Mouse (Mus musculus) left cerebral cortex, adult 8-10 months (tissue): ENCODE data around the gene Olfr1417. TPM values are rescaled to one million over a fixed set of nuclear protein-coding genes. Genes with fewer than 3 reads are reported as not detected.
"Not testable (repeated sequence)": the region's sequence is repeated elsewhere in the genome, so short reads cannot be mapped to it uniquely, and the experiment has no call there.

Experiments used
- DNase-seq, 2 experiments: peaks; one replicate each; pipeline ENCODE4 v3.0.0; 2022; ENCODE audit warnings: low spot score in 2 of 2
- total RNA-seq, 4 experiments: library from RNA; stranded (reverse); gene quantifications; 2 replicates each; pipeline ENCODE4 v1.2.4; 2022

Gene Olfr1417
- total RNA-seq, result not detected

DNA sequence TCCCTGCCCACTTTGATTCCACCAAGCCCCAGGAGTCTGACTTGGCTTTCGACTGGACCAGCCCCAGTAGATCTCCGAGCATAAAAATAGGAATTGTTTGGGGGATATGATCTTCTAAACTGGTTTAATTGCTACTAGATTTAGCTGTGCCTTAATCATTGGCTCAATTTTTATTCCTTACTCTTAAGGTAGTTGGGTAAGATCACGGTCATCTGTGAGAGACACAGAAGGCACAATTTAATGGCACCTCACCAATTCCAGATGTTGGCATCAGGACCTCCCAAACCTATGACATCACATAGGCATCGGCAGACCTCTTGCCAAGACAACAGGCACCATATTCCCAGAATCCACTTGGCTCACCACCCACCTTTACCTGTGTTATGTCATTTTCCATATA is at the start of gene Olfr1417:
Gene Olfr1417 (minus strand): TSS at position 101 of the 400 bp plus-strand sequence.
- DNase-seq, result no peak

DNA sequence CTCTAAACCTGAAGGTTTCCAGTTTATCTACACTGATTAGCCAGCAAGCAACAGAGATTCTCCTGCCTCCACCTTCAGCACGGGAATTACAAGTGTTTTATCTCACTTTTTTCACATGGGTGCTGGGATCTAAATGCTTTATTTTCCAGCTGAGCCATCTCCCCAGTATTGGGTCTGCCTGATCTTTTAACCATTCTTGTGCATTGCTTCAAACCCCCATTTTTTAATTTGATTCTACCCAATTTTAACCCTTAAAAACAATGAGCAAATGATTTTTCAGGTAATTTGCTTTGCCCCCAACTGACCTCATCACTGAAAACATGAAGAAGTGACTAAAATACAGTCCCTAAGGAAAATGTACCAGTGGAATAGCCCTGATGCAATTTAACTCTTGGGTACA is 47.2 kb upstream of the Olfr1417 start, which contains the start of gene Olfr1420:
Gene Olfr1420 (plus strand): TSS at position 301 of the 400 bp plus-strand sequence.
- DNase-seq, result no peak

DNA sequence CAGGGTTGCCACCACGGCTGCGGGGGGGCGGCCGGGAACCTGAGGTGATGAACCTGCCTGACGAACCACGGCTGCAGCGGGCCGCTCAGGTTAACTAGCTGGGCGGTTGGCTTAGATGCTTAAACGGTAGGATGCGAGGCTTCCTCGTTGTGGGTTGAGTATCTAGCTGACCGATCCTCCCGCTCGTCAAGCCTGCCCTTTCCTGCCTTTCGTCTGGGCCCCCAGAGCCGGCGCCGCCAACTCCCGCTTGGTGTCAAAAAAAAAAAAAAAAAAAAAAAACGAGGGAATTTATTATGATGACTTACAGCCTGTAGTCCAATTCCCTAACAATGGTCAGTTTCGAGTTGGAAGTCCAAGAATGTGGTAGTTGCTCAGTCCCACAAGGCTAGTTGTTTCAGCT is 39.4 kb upstream of the Olfr1417 start:
- DNase-seq, result not testable (repeated sequence)

DNA sequence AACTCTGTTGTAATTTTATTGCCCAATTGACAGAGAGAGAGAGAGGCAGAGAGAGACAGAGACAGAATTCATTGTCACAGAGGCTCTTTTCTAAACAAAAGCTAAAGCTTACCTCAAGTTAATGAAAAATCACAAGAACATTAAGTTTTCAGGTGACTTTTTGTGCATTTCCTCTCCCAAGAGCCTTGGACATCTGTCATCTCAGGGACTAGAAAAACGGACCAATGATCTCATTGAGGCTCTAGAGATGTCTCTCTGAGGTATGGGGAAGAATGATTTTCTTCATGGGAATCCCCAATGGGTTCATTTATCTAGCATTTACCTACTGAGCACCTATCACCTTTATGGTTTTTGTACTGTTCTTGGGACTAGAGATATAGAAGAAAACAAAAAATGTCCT is 36.0 kb upstream of the Olfr1417 start, which contains the start of gene Olfr1419:
Gene Olfr1419 (minus strand): TSS at position 101 of the 400 bp plus-strand sequence.
- no peak for DNase-seq

DNA sequence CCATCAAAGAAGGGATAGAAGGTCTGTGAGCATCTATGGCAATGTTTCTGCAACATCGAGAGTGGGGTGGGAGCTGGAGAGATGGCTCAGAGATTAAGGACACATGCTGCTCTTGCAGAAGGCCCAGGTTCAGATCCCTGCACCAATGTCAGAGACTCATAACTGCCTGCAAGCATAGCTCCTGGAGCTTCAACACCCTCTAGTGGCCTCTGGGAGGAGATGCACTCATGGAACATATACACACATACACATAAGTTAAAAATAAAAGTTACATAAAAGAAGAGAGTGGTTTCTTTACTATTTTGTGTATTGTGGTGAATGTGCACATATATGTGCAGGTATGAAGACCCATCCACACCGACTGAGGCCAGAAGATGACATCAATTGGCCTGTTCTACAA is 28.8 kb upstream of the Olfr1417 start:
- DNase-seq, result no peak

DNA sequence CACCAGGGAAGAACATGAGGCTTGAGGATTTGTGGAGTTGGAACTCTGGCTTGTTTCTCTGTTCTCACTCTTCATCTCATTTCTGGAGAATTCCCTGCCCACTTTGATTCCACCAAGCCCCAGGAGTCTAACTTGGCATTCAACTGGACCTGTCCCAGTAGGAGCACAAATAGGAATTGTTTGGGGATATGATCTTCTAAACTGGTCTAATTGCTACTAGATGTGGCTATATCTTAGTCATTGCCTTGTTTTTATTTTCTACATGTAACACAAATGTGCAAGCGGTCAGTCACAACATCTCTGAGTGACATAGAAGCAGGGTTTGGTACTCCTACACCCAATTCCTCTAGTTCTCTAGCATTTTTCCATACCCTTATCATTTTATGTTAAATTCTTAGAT is 21.9 kb upstream of the Olfr1417 start, which contains the start of gene Olfr1418:
Gene Olfr1418 (minus strand): TSS at position 101 of the 400 bp plus-strand sequence.
- DNase-seq, result no peak

DNA sequence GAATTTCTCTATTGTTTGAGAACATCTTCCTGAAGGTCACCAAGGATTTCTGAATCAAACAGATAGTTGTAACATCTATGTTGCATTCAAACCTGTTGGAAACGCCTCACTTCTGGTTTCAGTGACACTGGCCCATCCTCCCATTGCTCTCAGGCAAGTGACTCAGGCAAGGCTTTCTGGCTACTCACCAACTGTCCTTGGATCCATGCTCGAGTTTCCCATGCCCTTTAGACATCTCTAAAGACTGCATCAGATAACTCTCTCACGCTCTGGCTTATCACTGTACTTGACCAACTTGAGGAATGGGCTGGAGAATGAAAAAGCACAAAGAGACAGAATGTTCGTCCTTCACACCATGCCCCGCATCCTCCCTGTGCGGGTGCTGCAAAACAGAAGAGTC is 17.5 kb upstream of the Olfr1417 start:
- DNase-seq, result no peak

DNA sequence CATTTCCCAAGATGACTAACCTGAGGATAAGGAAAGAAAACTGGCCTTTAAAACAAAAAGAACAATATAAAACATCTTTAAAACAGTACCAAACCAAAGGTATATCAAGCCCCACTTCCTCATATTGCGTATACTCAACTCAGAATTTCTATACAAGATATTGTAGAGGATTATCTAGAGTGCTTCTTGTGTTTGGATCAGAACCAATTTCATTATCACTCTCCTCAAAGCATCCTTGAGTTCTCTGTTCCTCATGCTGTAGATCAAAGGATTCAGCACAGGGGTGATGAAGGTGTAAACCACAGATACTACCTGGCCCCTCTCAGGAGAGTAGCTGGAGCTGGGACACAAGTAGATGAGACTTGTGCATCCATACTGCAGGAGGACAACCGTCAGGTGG is 15.8 kb upstream of the Olfr1417 start:
- no peak for DNase-seq

DNA sequence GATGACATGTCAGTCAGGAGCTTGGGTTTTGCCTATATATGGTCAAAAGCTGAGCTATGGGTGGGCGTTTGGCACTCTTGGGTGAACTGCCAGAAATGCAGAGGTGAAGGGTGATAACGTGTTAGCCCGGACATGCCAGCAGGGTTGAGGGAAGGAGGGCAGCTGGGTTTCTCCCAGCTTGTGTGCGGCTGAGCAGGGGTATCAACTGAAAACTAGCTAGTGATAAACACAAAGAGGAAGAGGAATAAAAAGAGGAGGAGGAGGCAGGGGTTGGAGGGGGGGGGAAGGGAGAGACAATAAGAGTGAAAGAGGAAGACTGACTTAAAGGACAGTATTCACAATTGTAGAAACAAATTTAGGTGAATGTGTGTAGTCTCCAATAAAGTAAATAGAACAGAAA is 13.6 kb upstream of the Olfr1417 start:
- no peak for DNase-seq

DNA sequence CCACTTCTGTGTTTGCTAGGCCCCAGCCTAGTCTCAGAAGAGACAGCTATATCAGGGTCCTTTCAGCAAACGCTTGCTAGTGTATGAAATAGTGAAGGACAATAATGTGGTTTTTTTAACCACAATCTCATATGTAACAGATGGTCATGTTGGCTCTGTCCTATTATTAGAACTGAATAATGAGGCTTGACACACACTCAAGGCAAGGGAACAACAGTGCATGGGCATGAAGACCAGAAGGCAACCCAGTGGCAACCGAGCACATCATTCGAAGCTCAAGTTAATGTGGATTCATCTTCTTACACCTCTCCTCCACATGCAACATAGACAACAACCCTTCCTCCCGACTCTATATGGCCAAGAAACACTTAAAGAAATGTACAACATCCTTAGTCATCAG is 7.3 kb upstream of the Olfr1417 start:
- no peak for DNase-seq

DNA sequence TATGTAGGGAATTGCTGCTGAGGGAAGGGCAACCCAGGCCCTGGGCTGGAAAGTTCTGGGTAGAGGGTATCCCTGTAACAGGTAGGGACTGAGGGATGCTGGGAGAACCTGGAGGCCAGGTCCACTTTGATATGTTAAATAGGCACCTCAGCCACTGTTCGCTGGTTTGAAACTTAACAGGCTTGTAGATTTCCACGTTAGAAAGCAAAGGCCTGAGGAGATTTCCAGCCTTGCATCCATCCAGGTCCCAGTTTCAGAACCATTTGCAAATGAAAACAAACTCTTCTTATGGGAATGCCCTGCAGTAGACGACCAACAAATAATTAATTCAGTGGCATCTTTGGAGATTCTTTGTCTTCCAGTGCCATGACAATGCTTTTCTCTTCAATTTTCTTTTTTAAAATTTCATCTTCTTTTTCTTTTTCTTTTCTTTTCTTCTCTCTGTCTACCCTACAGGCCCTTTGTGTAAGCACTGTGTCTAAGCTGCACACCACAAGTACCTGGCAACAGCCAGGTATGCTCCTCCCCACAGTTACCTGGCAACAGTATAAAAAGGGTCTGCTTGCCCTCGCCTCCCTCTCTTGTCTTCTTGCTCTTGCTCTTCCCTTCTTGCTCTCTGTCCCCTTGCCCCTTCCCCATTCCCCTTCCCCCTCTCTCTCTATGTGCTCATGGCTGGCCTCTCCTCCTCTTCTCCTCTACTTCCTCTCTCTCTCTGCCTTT is 15.5 kb downstream of the Olfr1417 start:
- no peak for DNase-seq

DNA sequence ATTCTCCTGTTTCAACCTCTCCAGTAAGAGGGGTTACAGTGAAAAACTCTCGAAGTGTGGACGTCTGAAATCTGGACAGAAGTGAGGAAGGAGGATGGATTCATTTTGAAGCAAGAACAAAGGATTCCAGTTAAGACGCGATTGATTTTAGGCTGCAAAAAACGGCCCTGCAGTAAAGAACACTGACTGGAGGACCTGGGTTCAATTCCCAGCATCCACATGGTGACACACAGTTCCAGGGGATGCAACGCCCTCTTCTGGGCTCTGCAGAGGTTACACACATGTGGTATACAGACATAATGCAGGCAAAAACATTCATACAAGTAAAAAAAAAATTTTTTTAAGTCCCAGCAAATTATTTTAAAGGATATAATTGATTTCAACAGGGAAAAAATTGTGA is 18.8 kb downstream of the Olfr1417 start:
- DNase-seq, result no peak

DNA sequence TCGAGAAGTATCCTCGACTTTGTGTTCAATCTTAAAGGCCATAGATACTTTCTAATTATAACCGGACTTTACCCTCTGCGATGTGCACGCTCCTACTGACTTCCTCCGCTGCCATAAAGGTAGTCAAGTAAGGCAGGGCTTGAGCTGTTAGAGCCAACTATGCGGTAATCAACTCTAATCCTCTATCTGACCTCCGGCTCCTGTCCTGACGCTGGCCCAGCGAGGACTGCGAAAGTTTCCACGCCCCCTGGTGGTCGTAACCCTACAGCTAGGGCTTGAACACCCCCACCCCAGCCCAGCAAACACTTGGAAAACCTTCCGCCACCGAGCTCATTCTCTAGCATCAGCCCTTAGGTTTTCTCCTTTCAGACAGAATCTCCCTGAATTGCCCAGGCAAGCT is 19.2 kb downstream of the Olfr1417 start:
- DNase-seq, result no peak

DNA sequence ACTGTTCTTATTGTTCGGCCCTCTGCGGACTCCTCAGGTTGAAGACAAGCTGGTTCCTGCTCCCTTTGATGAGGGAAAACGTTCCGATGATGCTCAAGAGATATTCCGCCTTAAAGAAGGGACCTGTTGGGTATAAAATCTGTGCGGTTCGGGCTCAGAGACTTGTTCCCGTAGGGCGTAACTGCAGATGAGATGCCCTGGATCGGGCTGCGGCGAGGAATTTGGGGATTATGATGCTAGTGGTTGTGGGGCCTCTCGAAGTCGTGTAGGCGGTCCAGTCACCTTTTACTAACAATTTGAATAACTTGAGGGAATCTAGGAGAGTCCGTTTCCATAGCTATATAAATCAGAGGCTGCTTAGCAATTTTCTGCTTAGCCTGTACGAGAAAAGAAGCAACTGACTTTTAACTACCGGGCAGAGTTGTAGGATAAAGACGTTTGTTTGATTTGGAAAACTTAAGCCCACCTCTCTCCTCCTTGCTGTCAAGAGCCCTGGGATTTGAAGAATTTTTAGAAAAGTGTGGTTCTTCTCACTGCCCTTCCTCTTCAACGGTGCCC is 19.8 kb downstream of the Olfr1417 start, which contains the start of gene Stx3:
Gene Stx3 (minus strand): TSS at position 261 of the 558 bp plus-strand sequence.
- DNase-seq, result no peak

DNA sequence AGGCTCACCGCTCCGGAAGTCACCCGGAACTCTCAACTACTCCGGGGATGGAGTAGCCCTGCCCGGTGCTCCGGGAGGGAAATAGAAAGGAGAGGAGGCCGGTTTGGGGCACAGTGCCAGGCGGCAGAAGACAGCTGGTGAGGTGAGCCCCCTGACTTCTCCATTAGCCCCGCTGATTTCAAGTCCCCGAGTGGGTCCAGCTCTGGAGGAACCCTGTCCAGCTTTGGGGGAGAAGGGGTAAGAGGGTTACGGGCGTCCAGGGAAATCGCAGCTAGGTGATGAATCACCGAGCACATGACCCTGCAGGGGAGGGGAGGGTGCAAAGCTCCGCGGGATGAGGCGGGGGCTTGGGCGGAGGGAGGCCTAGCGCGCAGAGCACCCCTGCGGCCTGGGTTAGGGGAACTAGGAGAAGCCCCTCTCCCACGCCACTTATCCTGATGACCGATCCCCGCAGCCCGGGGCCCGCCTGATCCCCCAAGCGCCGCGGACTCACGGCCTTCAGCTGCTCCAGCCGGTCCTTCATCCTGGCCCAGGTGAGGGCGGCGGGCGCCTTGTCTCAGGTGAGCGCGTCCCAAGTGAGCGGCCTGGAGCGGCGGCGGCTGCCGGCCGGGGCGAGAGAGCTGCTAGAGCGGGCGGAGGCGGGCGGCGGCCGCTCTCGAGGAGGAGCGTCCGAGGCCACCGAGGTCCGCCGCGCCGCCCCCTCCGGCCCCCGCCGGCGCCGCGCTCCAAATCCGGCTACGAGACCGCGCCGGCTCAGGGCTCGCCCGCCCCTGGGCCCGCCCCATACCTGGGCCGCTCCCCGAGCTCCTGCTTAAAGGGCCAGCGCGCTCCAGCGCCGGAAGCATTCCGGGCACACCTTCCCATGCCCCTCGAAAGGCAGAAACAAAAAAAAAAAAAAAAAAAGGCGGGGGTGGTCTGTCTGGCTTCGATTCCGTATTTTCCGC is 20.5 kb downstream of the Olfr1417 start:
- DNase-seq, result peak; percentile 38 to 41

DNA sequence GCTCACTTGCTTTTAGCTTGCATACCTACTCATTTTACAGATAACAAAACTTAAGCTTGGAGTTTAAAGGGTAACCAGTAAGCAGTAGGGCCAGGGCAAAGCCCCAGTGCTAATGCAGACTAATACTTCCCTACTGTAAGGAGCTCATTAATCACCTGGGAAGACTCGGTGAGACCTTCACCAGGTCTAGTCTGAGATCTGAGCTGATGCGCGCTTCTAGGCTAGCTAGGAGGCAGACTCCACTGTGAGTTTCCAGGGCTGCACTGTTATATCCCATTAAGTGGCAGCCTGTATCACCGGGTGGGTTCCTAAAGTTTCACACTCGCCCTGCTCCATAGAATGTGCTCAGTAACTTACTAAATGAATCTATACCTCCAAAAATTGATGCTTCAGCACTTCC is 21.4 kb downstream of the Olfr1417 start:
- DNase-seq, result no peak

DNA sequence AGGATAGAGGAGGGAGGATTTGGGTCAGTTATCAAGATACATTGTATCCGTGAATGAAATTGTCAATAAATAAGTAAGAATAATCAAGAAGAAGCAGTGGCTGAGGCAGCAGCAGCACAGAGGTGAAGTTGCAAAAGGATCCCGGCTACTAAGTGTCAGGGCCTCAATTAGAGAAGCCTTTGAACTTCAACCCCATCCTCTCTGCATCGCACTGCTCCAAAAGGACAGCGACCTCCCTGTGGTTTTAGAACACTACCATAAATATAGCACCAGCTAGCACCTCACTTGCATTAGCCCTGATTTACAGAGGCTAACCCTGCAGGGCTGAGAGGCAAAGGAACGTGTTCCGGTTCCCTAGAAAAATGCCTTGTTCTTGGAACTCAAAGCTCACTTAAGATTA is 22.3 kb downstream of the Olfr1417 start:
- no peak for DNase-seq

DNA sequence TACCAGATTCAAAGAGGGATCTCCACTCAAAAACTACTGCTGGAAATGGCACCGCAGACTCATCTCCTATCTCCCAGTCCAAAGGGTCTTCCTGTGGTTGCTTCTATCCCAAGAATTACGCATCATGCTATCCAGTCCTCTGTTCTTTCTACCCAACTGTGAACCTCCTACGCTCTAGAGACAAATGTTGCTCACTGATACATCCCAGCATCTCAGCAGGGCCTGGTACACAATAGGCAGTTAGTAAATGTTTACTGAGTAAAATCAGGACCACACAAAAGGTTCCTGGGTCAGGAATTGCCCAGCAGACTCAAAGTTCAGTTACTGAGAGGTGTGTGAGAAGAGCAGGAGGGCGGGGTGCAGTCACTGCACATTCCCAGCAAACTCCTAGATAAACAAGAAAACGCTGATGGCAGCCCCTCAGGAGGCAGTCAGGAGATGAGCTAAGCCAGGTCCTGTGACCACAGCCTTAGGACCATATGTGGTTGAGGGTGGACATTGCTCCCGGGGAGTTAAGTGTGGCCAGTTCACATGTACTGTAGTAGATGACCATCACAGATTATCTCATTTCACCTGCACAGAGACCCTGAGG is 24.2 kb downstream of the Olfr1417 start:
- no peak for DNase-seq

DNA sequence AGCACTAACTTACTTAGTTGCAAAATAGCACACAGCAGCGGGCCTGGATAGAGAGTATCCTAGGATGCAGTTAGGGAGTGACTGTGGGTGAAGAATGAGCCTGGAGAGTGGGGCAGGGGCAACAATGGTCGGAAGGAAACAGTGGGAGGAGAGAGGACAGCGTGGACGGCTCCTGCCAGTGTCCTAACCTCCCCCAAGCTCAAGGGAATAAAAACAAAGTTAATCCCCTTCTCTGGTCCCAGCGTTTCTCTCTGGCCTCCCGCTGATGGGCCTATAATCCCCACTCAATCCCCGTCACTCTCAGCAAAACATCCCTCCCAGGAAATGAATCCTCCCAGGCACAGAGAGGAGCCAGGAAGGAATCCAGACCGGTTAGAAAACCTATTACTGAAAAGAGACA is 25.4 kb downstream of the Olfr1417 start:
- DNase-seq, result no peak

DNA sequence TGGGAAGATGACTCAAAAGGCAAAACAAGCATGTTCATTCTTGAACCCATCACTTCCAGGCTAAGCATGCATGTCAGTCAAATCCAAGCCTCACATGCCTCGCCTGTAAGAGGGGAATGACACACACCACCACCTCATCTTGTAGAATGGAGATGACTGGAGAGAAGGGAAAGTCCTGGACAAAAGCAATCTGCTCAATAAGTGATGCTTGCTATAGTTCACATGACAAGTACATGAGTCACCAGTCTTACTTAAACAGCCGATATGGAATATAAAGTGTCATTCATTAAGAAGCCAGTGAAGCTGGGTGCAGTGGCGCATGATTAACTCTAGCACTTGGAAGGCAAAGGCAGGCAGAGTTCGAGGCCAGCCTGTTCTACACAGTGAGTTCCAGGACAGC is 25.9 kb downstream of the Olfr1417 start:
- no peak for DNase-seq

DNA sequence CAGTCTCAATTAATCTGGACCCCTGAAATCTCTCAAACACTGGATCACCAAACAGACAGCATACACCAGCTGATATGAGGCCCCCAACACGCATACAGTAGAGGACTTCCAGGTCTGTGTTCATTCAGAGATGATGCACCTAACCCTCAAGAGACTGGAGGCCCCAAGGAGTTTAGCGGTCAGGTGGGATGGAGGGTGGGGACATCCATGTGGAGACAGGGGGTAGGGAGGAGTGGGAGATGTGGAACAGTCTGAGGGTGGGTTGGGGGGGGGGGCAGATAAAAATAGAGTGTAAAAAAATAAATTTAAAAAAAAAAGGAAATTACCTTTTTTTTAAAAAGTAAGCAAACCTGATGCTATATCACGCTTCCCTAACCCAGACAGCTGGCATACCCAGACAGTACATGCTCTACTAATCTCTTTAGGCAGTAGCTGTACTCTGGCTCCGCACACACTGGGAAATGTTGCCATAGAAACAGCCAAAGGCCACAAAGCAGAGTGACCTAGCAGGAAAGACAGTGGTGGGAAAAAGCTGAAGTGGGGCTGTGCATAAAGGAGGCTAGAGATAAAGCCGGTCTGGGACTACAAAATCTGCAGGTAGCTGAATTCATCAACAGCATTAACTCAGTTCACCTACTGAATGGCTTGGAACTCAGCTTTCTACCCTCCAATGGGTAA is 27.2 kb downstream of the Olfr1417 start:
- DNase-seq, result no peak
